Mouse (Mus musculus): Measurements from ENCODE around the gene Cyb561d1. TPM values are rescaled to one million over a fixed set of nuclear protein-coding genes. Genes with fewer than 3 reads are reported as not detected.

The Cyb561d1 gene
- total and polyA plus RNA-seq, 2 experiments from 2014 or later, result 3.1 to 3.8 TPM

DNA sequence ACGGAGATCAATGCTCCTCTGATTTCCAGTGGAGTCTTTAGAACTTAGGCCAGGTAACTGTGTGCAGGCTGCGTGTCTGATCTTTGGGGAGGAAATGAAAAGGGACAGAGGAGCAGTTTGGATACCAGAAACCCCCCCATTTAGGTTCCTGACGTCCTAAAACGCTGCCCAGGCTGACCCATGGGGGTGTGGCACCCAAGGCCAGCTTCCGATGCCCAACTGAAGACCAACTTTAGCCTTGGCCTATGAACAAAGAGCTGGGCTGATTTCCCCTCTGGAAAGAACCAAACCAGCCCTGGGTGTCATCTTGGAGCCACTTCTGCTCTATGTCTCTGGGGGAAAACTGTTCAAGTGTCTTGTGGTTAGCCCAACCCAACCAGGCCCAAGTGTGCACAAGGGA, 36.9 kb downstream of the Cyb561d1 start:
- ATAC-seq (no peak), DNase-seq (ENCODE audit: low spot score) (no peak)
- Histone ChIP-seq H3K36me3 (ENCODE audit: insufficient read depth, low read length) (no peaks in the 10 kb centered on the region), H3K4me3 (ENCODE audit: low read length) (no peak overlapping the region), H3K27me3 (ENCODE audit: insufficient read depth, low read length) (no peaks in the 10 kb centered on the region), H3K4me2 (ENCODE audit: low read depth, low read length) (no peak overlapping the region), H3K4me1 (ENCODE audit: insufficient read depth, low read length) (peaks cover 12% of the 10 kb centered on the region; the same call in 1 of the 2 replicates), H3K9me3 (ENCODE audit: low read length) (no peaks in the 10 kb centered on the region), H3K9ac (replicated peaks; ENCODE audit: low read length) (no peak overlapping the region), H3K27ac (no peak overlapping the region)
- WGBS, result 66% methylated on average over 5 of the region's 5 CpGs
- TF ChIP-seq CTCF (IDR thresholded peaks at IDR 0.05; ENCODE audit: low read depth), result no peak

DNA sequence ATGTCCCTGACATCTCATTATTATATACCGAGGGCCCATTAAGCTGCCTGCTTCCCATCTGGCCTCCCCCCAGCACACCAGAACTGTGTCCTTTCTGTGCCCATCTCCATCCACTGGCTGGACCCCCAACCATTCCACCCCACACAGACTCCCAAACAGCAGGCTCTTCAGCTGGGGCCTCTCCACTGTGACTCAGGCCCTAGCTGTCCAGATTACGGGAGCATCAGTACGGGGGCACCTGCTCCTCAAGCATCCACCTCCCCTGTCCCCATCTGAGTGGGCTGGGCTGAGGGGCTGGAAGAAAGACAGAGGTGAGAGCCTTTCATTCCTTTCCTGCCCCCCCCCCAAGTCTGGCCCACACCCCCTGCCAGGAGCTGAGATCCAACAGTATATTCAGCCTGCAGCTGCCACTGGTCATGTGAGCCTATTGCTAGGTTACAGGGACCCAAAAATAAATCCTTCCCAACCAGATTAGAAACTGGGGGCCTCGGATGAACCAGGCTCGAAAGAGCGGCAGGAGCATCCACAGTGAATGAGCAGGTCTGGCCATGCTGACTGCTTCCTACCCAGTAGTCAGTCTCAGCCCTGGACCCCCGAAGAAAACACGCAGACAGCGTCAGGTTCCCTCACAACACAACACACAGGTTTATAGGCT, 42.5 kb downstream of the Cyb561d1 start:
- Histone ChIP-seq H3K9me3 (ENCODE audit: low read length) (no peaks in the 10 kb centered on the region), H3K36me3 (ENCODE audit: insufficient read depth, low read length) (no peaks in the 10 kb centered on the region), H3K4me3 (ENCODE audit: low read length) (no peak overlapping the region), H3K4me1 (ENCODE audit: insufficient read depth, low read length) (0 out of 2 replicates have a peak, but pooled peaks cover 6% of the 10 kb centered on the region), H3K27me3 (ENCODE audit: insufficient read depth, low read length) (no peaks in the 10 kb centered on the region), H3K4me2 (ENCODE audit: low read depth, low read length) (no peak overlapping the region), H3K9ac (replicated peaks; ENCODE audit: low read length) (0 out of 2 replicates have a peak overlapping the region, but pooled peaks have one; percentile 21), H3K27ac (peak overlapping the region; percentile 74)
- no peak for TF ChIP-seq CTCF (IDR thresholded peaks at IDR 0.05; ENCODE audit: low read depth)
- DNase-seq (ENCODE audit: low spot score) (peak; percentile 44), ATAC-seq (peak; percentile 53)
- WGBS, result 39% methylated on average over 9 of the region's 9 CpGs

DNA sequence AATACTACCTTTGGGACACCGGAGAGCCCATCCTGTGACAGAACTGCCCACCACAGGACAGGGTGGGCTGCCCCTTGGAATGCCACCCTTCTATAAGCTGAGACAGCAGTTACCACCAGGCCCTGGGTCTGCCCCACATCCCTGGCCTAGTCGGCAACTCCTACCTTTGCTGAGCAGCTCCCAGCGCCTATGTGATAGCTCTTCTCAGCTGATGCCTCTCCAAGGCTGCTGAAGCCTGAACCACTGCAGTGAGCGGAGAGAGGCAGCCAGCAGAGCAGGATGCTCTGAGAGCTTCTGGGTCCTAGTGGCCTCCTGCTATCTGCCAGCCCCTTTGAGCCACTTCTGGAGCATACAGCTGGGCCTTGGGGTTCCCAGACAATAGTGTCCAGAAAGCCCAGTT, 46.4 kb downstream of the Cyb561d1 start, which contains the start of gene Gpr61:
Gene Gpr61 (minus strand): TSS at position 227 of the 400 bp plus-strand sequence.
- H3K36me3 ChIP-seq (ENCODE audit: insufficient read depth, low read length), result no peaks in the 10 kb centered on the region; the same call in 1 of the 2 replicates
- 34% methylated on average over 4 of the region's 4 CpGs for WGBS
- no peak for TF ChIP-seq CTCF (IDR thresholded peaks at IDR 0.05; ENCODE audit: low read depth)
- no peaks in the 10 kb centered on the region for H3K27me3 ChIP-seq (ENCODE audit: insufficient read depth, low read length)
- 0 out of 2 replicates have a peak, but pooled peaks cover 6% of the 10 kb centered on the region for H3K4me1 ChIP-seq (ENCODE audit: insufficient read depth, low read length)
- H3K9me3 ChIP-seq (ENCODE audit: low read length), result no peaks in the 10 kb centered on the region
- peak; percentile 68 for ATAC-seq
- H3K4me3 ChIP-seq (ENCODE audit: low read length), result peak within 1 kb of the TSS; percentile 39
- peak; percentile 76 for DNase-seq (ENCODE audit: low spot score)
- peak within 1 kb of the TSS; percentile 56 for H3K9ac ChIP-seq (replicated peaks; ENCODE audit: low read length)
- H3K4me2 ChIP-seq (ENCODE audit: low read depth, low read length), result peak within 1 kb of the TSS; percentile 53
- H3K27ac ChIP-seq, result peak within 1 kb of the TSS; percentile 77

DNA sequence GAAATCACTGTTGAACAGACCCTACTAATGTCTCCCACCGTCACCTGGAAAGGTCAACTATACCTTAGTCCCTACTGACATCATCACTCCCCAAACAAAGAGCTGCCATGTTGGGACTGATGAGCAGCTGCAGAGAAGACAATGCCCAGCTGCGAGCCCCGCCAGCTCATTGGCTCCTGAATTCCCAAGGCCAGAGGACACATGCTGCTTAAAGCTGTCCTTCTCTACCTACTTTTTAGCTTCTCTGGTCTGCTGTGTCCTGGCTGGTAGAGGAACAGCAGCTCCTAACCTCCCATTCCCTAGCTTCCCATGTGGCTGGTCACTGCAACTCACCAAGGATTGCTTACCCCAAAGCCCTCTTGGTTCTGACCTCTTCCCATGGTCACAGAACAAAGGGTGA, 48.7 kb downstream of the Cyb561d1 start:
- WGBS, result 85% methylated on average over 3 of the region's 3 CpGs
- H3K27ac ChIP-seq, result no peak overlapping the region
- TF ChIP-seq CTCF (IDR thresholded peaks at IDR 0.05; ENCODE audit: low read depth), result no peak
- no peaks in the 10 kb centered on the region for H3K9me3 ChIP-seq (ENCODE audit: low read length)
- no peaks in the 10 kb centered on the region; the same call in 1 of the 2 replicates for H3K36me3 ChIP-seq (ENCODE audit: insufficient read depth, low read length)
- H3K4me3 ChIP-seq (ENCODE audit: low read length), result no peak overlapping the region
- H3K4me2 ChIP-seq (ENCODE audit: low read depth, low read length), result no peak overlapping the region
- DNase-seq (ENCODE audit: low spot score) (no peak), ATAC-seq (no peak)
- no peaks in the 10 kb centered on the region for H3K4me1 ChIP-seq (ENCODE audit: insufficient read depth, low read length)
- no peaks in the 10 kb centered on the region for H3K27me3 ChIP-seq (ENCODE audit: insufficient read depth, low read length)
- no peak overlapping the region for H3K9ac ChIP-seq (replicated peaks; ENCODE audit: low read length)

DNA sequence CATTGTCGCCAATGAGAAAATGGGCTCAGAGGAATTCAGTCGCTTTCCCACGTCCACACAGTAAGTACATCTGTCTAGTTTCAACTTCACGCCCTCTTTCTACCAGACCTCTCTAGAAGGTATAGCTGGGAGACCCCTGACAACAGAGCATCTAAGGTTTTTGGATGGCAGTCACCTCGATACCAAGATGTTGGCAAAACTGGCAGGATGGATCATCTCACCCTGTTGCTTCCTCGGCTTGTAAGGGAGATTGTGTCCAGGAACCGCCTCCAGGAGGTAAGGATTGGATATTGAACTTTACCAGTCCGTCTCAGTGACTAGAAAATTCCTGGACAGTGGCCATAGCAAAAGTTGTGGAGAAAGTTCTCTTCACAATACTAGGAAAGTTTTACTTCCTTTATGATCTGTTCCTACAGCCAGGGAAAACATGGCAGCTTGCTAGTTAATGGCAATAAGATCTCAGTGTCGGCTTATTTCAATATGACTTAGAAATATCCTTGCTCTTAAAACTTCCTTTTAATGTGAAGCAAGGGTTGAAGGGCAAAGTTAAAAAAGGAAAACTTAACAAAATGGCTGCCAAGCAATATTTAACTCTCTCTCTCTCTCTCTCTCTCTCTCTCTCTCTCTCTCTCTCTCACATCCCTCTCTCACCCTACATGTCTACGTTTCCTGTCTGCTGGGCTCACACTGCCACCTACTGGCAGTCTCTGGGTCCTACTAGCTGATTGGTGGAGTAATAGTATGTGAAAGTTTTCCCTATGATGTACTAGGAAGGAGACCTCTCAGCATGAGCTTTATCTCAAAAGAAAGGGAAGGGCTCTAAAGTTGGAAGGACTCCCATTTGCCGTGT, 53.4 kb downstream of the Cyb561d1 start:
- Histone ChIP-seq H3K9ac (replicated peaks; ENCODE audit: low read length) (no peak overlapping the region), H3K4me3 (ENCODE audit: low read length) (no peak overlapping the region), H3K9me3 (ENCODE audit: low read length) (no peaks in the 10 kb centered on the region), H3K27me3 (ENCODE audit: insufficient read depth, low read length) (no peaks in the 10 kb centered on the region), H3K36me3 (ENCODE audit: insufficient read depth, low read length) (no peaks in the 10 kb centered on the region; the same call in 1 of the 2 replicates), H3K27ac (no peak overlapping the region), H3K4me1 (ENCODE audit: insufficient read depth, low read length) (no peaks in the 10 kb centered on the region; the same call in 1 of the 2 replicates), H3K4me2 (ENCODE audit: low read depth, low read length) (no peak overlapping the region)
- ATAC-seq (peak; percentile 71), DNase-seq (ENCODE audit: low spot score) (peak; percentile 93)
- 62% methylated on average over 11 of the region's 11 CpGs for WGBS
- TF ChIP-seq CTCF (IDR thresholded peaks at IDR 0.05; ENCODE audit: low read depth), result peak; percentile 96

DNA sequence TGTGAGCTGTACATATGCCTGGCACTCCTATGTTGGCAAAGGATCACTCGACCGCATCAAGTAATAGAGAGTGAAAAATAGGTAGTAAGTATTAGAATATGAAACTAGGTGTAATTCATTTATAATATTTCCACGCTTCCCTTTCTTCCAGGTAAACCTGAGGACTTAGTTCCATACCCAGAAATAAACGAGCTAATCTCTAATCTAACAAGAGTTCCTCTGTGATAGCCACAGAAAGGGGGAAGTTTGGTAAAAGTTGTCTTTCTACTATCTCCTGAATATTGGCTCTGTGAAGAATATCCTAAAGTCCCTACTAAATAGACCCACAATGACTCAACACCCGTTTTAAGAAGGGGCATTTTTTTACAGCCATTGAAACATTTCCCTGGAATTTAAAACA, 54.3 kb downstream of the Cyb561d1 start:
- Histone ChIP-seq H3K36me3 (ENCODE audit: insufficient read depth, low read length) (no peaks in the 10 kb centered on the region; the same call in 1 of the 2 replicates), H3K4me2 (ENCODE audit: low read depth, low read length) (peak overlapping the region; percentile 59), H3K27ac (no peak overlapping the region), H3K9ac (replicated peaks; ENCODE audit: low read length) (peak overlapping the region; percentile 91; the same call in 1 of the 2 replicates), H3K4me1 (ENCODE audit: insufficient read depth, low read length) (no peaks in the 10 kb centered on the region; the same call in 1 of the 2 replicates), H3K4me3 (ENCODE audit: low read length) (peak overlapping the region; percentile 89), H3K27me3 (ENCODE audit: insufficient read depth, low read length) (no peaks in the 10 kb centered on the region), H3K9me3 (ENCODE audit: low read length) (no peaks in the 10 kb centered on the region)
- no peak for DNase-seq (ENCODE audit: low spot score)
- no peak for TF ChIP-seq CTCF (IDR thresholded peaks at IDR 0.05; ENCODE audit: low read depth)
- 62% methylated on average over 5 of the region's 5 CpGs for WGBS
- ATAC-seq, result no peak

Other genes with a start within 250 kb of the Cyb561d1 start
- gene Gstm3, start 231.9 kb downstream of the Cyb561d1 start, total RNA-seq (2014; rRNA removed), result not detected in 2 replicates
- gene Gstm3, start 231.9 kb downstream of the Cyb561d1 start, polyA plus RNA-seq (2015; fragmentation: Nextera tagmentation; extraction: Ambion mirVana), result 0.15 TPM in 1 of 2 replicates, not detected in the other
- gene Gstm2, start 214.8 kb downstream of the Cyb561d1 start, total RNA-seq (2014; rRNA removed), result 5.3 and 6.1 TPM in 2 replicates
- 18.7 and 20.0 TPM in 2 replicates for gene Gstm2, start 214.8 kb downstream of the Cyb561d1 start, polyA plus RNA-seq (2015; fragmentation: Nextera tagmentation; extraction: Ambion mirVana)
- 161 and 174 TPM in 2 replicates for gene Gstm1, start 183.2 kb downstream of the Cyb561d1 start, total RNA-seq (2014; rRNA removed)
- 429 and 453 TPM in 2 replicates for gene Gstm1, start 183.2 kb downstream of the Cyb561d1 start, polyA plus RNA-seq (2015; fragmentation: Nextera tagmentation; extraction: Ambion mirVana)
- 6.7 and 6.9 TPM in 2 replicates for gene Gstm4, start 156.3 kb downstream of the Cyb561d1 start, total RNA-seq (2014; rRNA removed)
- 22.5 and 23.0 TPM in 2 replicates for gene Gstm4, start 156.3 kb downstream of the Cyb561d1 start, polyA plus RNA-seq (2015; fragmentation: Nextera tagmentation; extraction: Ambion mirVana)
- gene Ampd2, start 114.6 kb downstream of the Cyb561d1 start, total RNA-seq (2014; rRNA removed), result 56.6 and 58.4 TPM in 2 replicates
- gene Ampd2, start 114.6 kb downstream of the Cyb561d1 start, polyA plus RNA-seq (2015; fragmentation: Nextera tagmentation; extraction: Ambion mirVana), result 40.3 and 43.2 TPM in 2 replicates
- not detected in 2 replicates for gene Gnat2, start 108.4 kb downstream of the Cyb561d1 start, total RNA-seq (2014; rRNA removed)
- 0.10 and 0.25 TPM in 2 replicates for gene Gnat2, start 108.4 kb downstream of the Cyb561d1 start, polyA plus RNA-seq (2015; fragmentation: Nextera tagmentation; extraction: Ambion mirVana)
- 61.0 and 66.6 TPM in 2 replicates for gene Gnai3, start 55.1 kb downstream of the Cyb561d1 start, total RNA-seq (2014; rRNA removed)
- 97.9 and 100 TPM in 2 replicates for gene Gnai3, start 55.1 kb downstream of the Cyb561d1 start, polyA plus RNA-seq (2015; fragmentation: Nextera tagmentation; extraction: Ambion mirVana)
- gene Gpr61, start 46.3 kb downstream of the Cyb561d1 start, total RNA-seq (2014; rRNA removed), result 12.2 and 12.4 TPM in 2 replicates
- 6.1 and 6.8 TPM in 2 replicates for gene Gpr61, start 46.3 kb downstream of the Cyb561d1 start, polyA plus RNA-seq (2015; fragmentation: Nextera tagmentation; extraction: Ambion mirVana)
- gene Amigo1, start 14.9 kb downstream of the Cyb561d1 start, total RNA-seq (2014; rRNA removed), result 36.6 and 37.3 TPM in 2 replicates
- gene Amigo1, start 14.9 kb downstream of the Cyb561d1 start, polyA plus RNA-seq (2015; fragmentation: Nextera tagmentation; extraction: Ambion mirVana), result 10.7 and 11.3 TPM in 2 replicates
- 18.4 and 20.8 TPM in 2 replicates for gene Atxn7l2, start 9.7 kb upstream of the Cyb561d1 start, total RNA-seq (2014; rRNA removed)
- gene Atxn7l2, start 9.7 kb upstream of the Cyb561d1 start, polyA plus RNA-seq (2015; fragmentation: Nextera tagmentation; extraction: Ambion mirVana), result 15.1 and 15.4 TPM in 2 replicates
- 1.5 and 1.9 TPM in 2 replicates for gene Sypl2, start 25.4 kb upstream of the Cyb561d1 start, total RNA-seq (2014; rRNA removed)
- gene Sypl2, start 25.4 kb upstream of the Cyb561d1 start, polyA plus RNA-seq (2015; fragmentation: Nextera tagmentation; extraction: Ambion mirVana), result 0.75 and 0.81 TPM in 2 replicates
- 81.8 and 93.6 TPM in 2 replicates for gene Psma5, start 55.7 kb upstream of the Cyb561d1 start, total RNA-seq (2014; rRNA removed)
- gene Psma5, start 55.7 kb upstream of the Cyb561d1 start, polyA plus RNA-seq (2015; fragmentation: Nextera tagmentation; extraction: Ambion mirVana), result 232 and 238 TPM in 2 replicates
- 65.0 and 73.9 TPM in 2 replicates for gene Sort1, start 82.9 kb upstream of the Cyb561d1 start, total RNA-seq (2014; rRNA removed)
- 11.7 and 13.3 TPM in 2 replicates for gene Sort1, start 82.9 kb upstream of the Cyb561d1 start, polyA plus RNA-seq (2015; fragmentation: Nextera tagmentation; extraction: Ambion mirVana)
- gene Mybphl, start 163.7 kb upstream of the Cyb561d1 start, total RNA-seq (2014; rRNA removed), result 0.36 TPM in 1 of 2 replicates, not detected in the other
- gene Mybphl, start 163.7 kb upstream of the Cyb561d1 start, polyA plus RNA-seq (2015; fragmentation: Nextera tagmentation; extraction: Ambion mirVana), result 0.11 and 0.19 TPM in 2 replicates
- gene Psrc1, start 182.6 kb upstream of the Cyb561d1 start, total RNA-seq (2014; rRNA removed), result 11.0 and 15.0 TPM in 2 replicates
- gene Psrc1, start 182.6 kb upstream of the Cyb561d1 start, polyA plus RNA-seq (2015; fragmentation: Nextera tagmentation; extraction: Ambion mirVana), result 8.4 and 11.0 TPM in 2 replicates
- gene Celsr2, start 214.3 kb upstream of the Cyb561d1 start, total RNA-seq (2014; rRNA removed), result 94.8 and 95.3 TPM in 2 replicates
- gene Celsr2, start 214.3 kb upstream of the Cyb561d1 start, polyA plus RNA-seq (2015; fragmentation: Nextera tagmentation; extraction: Ambion mirVana), result 28.1 and 30.6 TPM in 2 replicates
- 122 and 137 TPM in 2 replicates for gene Sars, start 244.0 kb upstream of the Cyb561d1 start, total RNA-seq (2014; rRNA removed)
- gene Sars, start 244.0 kb upstream of the Cyb561d1 start, polyA plus RNA-seq (2015; fragmentation: Nextera tagmentation; extraction: Ambion mirVana), result 214 and 223 TPM in 2 replicates